Mouse (Mus musculus) gastrocnemius, adult 8-10 months (tissue): ENCODE measurements around the gene Hnrnpul1. TPM values are rescaled to one million over a fixed set of nuclear protein-coding genes. Genes with fewer than 3 reads are reported as not detected.

Experiments
- total RNA-seq, 4 experiments: library from RNA; stranded (reverse); gene quantifications; 2 replicates each; pipeline ENCODE4 v1.2.4; 2022

The Hnrnpul1 gene
- total RNA-seq, 4 experiments from 2014 or later = 64.8 to 83.6 (median 73.5) TPM

Other genes with a start within 250 kb of the Hnrnpul1 start
- gene Ceacam2, start 214.9 kb downstream of the Hnrnpul1 start, total RNA-seq = under 1 TPM; 0.17 to 0.67 (median 0.33) TPM
- gene Erich4, start 138.9 kb downstream of the Hnrnpul1 start, total RNA-seq = not detected
- 10 to 100 TPM; 32.4 to 38.1 (median 36.0) TPM for gene Dmac2, start 135.3 kb downstream of the Hnrnpul1 start, total RNA-seq
- 1 to 10 TPM in 2 of 4 experiments, under 1 TPM in 2; 0.22 to 1.5 (median 0.95) TPM for gene B3gnt8, start 128.1 kb downstream of the Hnrnpul1 start, total RNA-seq
- gene Bckdha, start 95.8 kb downstream of the Hnrnpul1 start, total RNA-seq = 100 to 1,000 TPM; 116 to 140 (median 128) TPM
- gene Exosc5, start 95.6 kb downstream of the Hnrnpul1 start, total RNA-seq = 10 to 100 TPM; 24.3 to 32.8 (median 27.2) TPM
- not detected for gene Tmem91, start 79.6 kb downstream of the Hnrnpul1 start, total RNA-seq
- 10 to 100 TPM in 1 of 4 experiments, 1 to 10 TPM in 3; 6.6 to 10.6 (median 6.8) TPM for gene B9d2, start 74.0 kb downstream of the Hnrnpul1 start, total RNA-seq
- 1 to 10 TPM; 2.1 to 4.7 (median 3.9) TPM for gene Tgfb1, start 67.8 kb downstream of the Hnrnpul1 start, total RNA-seq
- 10 to 100 TPM; 42.1 to 47.9 (median 46.9) TPM for gene Ccdc97, start 35.7 kb downstream of the Hnrnpul1 start, total RNA-seq
- 10 to 100 TPM; 22.0 to 45.0 (median 28.1) TPM for gene Axl, start 33.9 kb upstream of the Hnrnpul1 start, total RNA-seq
- gene Cyp2s1, start 62.2 kb upstream of the Hnrnpul1 start, total RNA-seq = under 1 TPM in 3 of 4 experiments, not detected in 1; 0.11 to 0.44 (median 0.22) TPM
- under 1 TPM in 1 of 4 experiments, not detected in 3; 0.13 TPM for gene Cyp2b10, start 142.9 kb upstream of the Hnrnpul1 start, total RNA-seq